Mouse (Mus musculus) myocyte (in vitro differentiated cells): ENCODE data around the gene Gpsm1.

ENCODE experiments used
- CEBPB ChIP-seq: IDR thresholded peaks from 2 replicates; pipeline ENCODE4 v1.6.1; 2011; ENCODE audit warnings: mild to moderate bottlenecking, moderate library complexity; ENCODE audit not compliant: poor library complexity, insufficient read depth, severe bottlenecking
- E2F4 ChIP-seq: IDR thresholded peaks from one replicate; pipeline ENCODE4 v1.6.1; 2011; ENCODE audit warnings: mild to moderate bottlenecking, control low read depth, moderate library complexity; ENCODE audit not compliant: insufficient read depth
- MAX ChIP-seq: IDR thresholded peaks from one replicate; pipeline ENCODE4 v1.6.1; 2011; ENCODE audit warnings: low read depth, mild to moderate bottlenecking, control low read depth
- POLR2A ChIP-seq: IDR thresholded peaks from one replicate; pipeline ENCODE4 v1.6.1; 2011; ENCODE audit warnings: low read depth, mild to moderate bottlenecking, control low read depth, moderate library complexity; ENCODE audit not compliant: insufficient read length
- POLR2AphosphoS2 ChIP-seq: IDR thresholded peaks from one replicate; pipeline ENCODE4 v1.6.1; 2011; ENCODE audit warnings: low read depth, control low read depth; ENCODE audit not compliant: insufficient read length
- USF1 ChIP-seq: IDR thresholded peaks from one replicate; pipeline ENCODE4 v1.6.1; 2011; ENCODE audit warnings: low read depth, mild to moderate bottlenecking, control low read depth, moderate library complexity

- TF ChIP-seq POLR2AphosphoS2 (no peak), POLR2A (no peak), MAX (no peak), CEBPB (no peak), E2F4 (no peak), USF1 (no peak)
These were observed 18.6 kb upstream of the Gpsm1 start for GRCm38 (mm10) chr2:26296606-26297195.
